Mouse (Mus musculus) embryonic facial prominence, embryonic 14.5 days (tissue): ENCODE data around the gene Phactr4. TPM values are rescaled to one million over a fixed set of nuclear protein-coding genes. Genes with fewer than 3 reads are reported as not detected.

ENCODE experiments used
- ATAC-seq: fragments of 200-750 bp; cut with Nextera tagmentation; 2 replicates; pipeline ENCODE4 v1.8.0; 2017; ENCODE audit warnings: low read depth, moderate number of reproducible peaks, moderate TSS enrichment
- DNase-seq: peaks from one replicate; pipeline ENCODE4 v3.0.0-alpha.2; 2015; ENCODE audit warnings: low spot score
- H3K27ac ChIP-seq: fragments of 300-500 bp; sonication (generic); replicated peaks from 2 replicates; pipeline ENCODE4 v1.5.1; 2014; ENCODE audit warnings: low read depth, mild to moderate bottlenecking, low read length, moderate library complexity
- H3K27me3 ChIP-seq: fragments of 300-500 bp; sonication (generic); replicated peaks from 2 replicates; pipeline ENCODE4 v1.6.1; 2014; ENCODE audit warnings: low read length; ENCODE audit not compliant: control insufficient read depth, insufficient read depth
- H3K36me3 ChIP-seq: fragments of 300-500 bp; sonication (generic); 2 replicates; pipeline ENCODE4 v1.6.1; 2014; ENCODE audit warnings: low read length, mixed read lengths; ENCODE audit not compliant: control insufficient read depth, insufficient read depth
- H3K4me1 ChIP-seq: fragments of 300-500 bp; sonication (generic); 2 replicates; pipeline ENCODE4 v1.6.1; 2014; ENCODE audit warnings: antibody characterized with exemption, low read length; ENCODE audit not compliant: control insufficient read depth, insufficient read depth
- H3K4me2 ChIP-seq: fragments of 300-500 bp; sonication (generic); 2 replicates; pipeline ENCODE4 v1.6.1; 2014; ENCODE audit warnings: low read depth, mild to moderate bottlenecking, low read length, moderate library complexity, mixed read lengths
- H3K4me3 ChIP-seq: fragments of 300-500 bp; sonication (generic); 2 replicates; pipeline ENCODE4 v1.5.1; 2014; ENCODE audit warnings: low read depth, mild to moderate bottlenecking, low read length
- H3K9ac ChIP-seq: fragments of 300-500 bp; sonication (generic); 2 replicates; pipeline ENCODE4 v1.6.1; 2014; ENCODE audit warnings: low read depth, mild to moderate bottlenecking, low read length, moderate library complexity, mixed read lengths
- H3K9me3 ChIP-seq: fragments of 300-500 bp; sonication (generic); 2 replicates; pipeline ENCODE4 v1.6.1; 2016; ENCODE audit warnings: low read length; ENCODE audit not compliant: control insufficient read depth
- WGBS: fragments of 180-500 bp; shearing (Covaris S2); extraction: QIAGEN DNeasy Blood & Tissue Kit; methylation state at CpG from one replicate; pipeline ENCODE4 v1.1.7; 2014; 5-methylcytosine and 5-hydroxymethylcytosine counted together
- polyA plus RNA-seq: library from polyadenylated mRNA; unstranded; fragments of >200 nt; fragmentation: Nextera tagmentation; extraction: Ambion mirVana; gene quantifications from 2 replicates; pipeline ENCODE4 v1.2.1, GENCODE M21; 2014

Phactr4 gene
- polyA plus RNA-seq, 1 experiment from 2014 or later = 18.2 TPM

DNA sequence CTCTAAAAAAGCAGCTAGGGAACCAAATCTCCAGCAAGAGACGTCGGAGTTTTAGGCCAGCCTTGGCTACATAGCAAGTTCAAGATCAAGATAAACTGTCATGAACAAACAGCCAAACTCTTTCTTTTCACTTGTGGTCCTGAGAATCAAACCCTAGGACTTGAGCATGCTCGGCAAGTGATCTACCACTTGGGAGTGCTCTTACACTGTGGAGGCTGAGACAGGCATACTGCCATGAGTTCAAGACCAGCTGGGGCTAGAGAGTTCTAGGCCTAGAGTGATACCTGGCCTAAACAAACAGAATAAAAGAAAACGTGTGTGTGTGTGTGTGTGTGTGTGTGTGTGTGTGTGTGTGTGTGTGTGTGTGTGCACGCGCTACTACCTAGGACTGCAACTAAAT lies 31.9 kb upstream of the Phactr4 start:
- no peak for ATAC-seq
- no peak overlapping the region for H3K9ac ChIP-seq

DNA sequence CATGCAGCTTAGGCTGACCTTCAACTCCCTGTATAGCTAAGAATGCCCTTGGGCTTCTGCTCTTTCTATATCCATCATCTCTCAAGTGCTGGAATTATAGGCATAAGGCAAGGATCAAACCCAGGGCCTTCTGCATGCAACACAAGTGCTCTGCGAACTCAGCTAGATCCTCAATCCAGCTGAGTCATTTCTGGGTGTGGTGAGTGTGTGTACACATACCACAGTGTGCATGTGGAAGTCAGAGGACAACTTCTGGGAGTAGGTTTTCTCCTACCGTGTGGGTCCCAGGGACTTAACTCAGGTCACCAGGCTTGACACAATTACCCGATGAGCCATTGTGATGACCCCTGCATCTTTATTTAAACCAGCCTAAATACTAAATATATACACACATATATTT lies 27.5 kb upstream of the Phactr4 start:
- DNase-seq (no peak), ATAC-seq (no peak)
- Histone ChIP-seq H3K9ac (no peak overlapping the region), H3K4me2 (no peak overlapping the region), H3K4me1 (no peaks in the 10 kb centered on the region), H3K36me3 (no peaks in the 10 kb centered on the region), H3K9me3 (no peaks in the 10 kb centered on the region), H3K4me3 (no peak overlapping the region), H3K27me3 (no peaks in the 10 kb centered on the region), H3K27ac (no peak overlapping the region)
- 77% methylated on average over 3 of the region's 3 CpGs for WGBS

More for the DNA sequence above, 31.9 kb upstream of the Phactr4 start:
- Histone ChIP-seq H3K4me1 (no peaks in the 10 kb centered on the region), H3K36me3 (peaks cover 26% of the 10 kb centered on the region), H3K4me3 (no peak overlapping the region), H3K4me2 (no peak overlapping the region), H3K27ac (no peak overlapping the region), H3K9me3 (no peaks in the 10 kb centered on the region), H3K27me3 (no peaks in the 10 kb centered on the region)
- DNase-seq = no peak
- WGBS = 82% methylated on average over 6 of the region's 6 CpGs

DNA sequence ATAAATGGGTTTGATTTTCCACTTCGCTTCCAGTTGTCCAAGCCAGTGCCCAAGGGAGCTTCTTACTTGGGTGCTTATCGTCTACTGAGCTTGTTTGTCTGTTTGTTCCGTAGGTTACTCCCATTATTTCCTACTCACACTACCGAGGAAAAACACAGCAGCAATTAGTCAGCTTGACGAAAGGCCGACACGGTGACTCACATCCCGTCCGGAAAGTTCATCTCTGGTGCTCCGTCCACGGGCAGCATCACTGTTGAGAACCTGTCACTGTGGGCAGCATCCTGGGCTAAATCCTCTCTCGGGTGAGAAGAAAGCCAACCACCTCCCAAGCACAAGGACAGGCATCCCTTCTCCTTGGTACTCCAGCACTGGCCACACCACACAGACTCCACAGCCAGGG lies 23.8 kb upstream of the Phactr4 start:
- Histone ChIP-seq H3K4me3 (no peak overlapping the region), H3K27ac (no peak overlapping the region)
- 77% methylated on average over 12 of the region's 12 CpGs for WGBS

DNA sequence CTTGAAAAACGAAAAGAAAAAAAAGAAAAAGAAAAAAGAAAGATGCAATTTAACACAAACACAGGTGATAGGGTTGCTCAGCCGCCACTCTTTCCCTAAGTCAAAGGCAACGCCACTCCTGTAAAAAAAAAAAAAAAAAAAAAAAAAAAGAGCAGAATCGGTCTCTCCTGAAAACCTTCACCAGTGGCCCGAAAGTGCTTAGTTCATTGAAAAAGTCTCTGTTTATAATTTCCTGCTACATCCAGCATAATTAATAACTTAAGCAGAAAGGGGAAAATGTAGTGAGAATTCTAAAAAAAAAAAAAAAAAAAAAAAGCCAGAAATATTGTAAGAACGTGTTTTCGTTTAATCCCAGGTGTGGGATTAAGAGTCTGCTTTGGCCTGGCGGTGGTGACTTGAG lies 22.2 kb upstream of the Phactr4 start:
- ATAC-seq (no peak), DNase-seq (no peak)
- Histone ChIP-seq H3K27me3 (no peaks in the 10 kb centered on the region), H3K27ac (no peak overlapping the region), H3K9me3 (0 out of 2 replicates have a peak, but pooled peaks cover 5% of the 10 kb centered on the region), H3K36me3 (no peaks in the 10 kb centered on the region), H3K4me1 (no peaks in the 10 kb centered on the region), H3K4me2 (no peak overlapping the region), H3K4me3 (no peak overlapping the region), H3K9ac (no peak overlapping the region)
- 81% methylated on average over 8 of the region's 8 CpGs for WGBS

More for the DNA sequence above, 23.8 kb upstream of the Phactr4 start:
- Histone ChIP-seq H3K4me2 (no peak overlapping the region), H3K27me3 (no peaks in the 10 kb centered on the region), H3K36me3 (no peaks in the 10 kb centered on the region), H3K4me1 (no peaks in the 10 kb centered on the region), H3K9me3 (0 out of 2 replicates have a peak, but pooled peaks cover 5% of the 10 kb centered on the region), H3K9ac (no peak overlapping the region)
- no peak for ATAC-seq
- no peak for DNase-seq

DNA sequence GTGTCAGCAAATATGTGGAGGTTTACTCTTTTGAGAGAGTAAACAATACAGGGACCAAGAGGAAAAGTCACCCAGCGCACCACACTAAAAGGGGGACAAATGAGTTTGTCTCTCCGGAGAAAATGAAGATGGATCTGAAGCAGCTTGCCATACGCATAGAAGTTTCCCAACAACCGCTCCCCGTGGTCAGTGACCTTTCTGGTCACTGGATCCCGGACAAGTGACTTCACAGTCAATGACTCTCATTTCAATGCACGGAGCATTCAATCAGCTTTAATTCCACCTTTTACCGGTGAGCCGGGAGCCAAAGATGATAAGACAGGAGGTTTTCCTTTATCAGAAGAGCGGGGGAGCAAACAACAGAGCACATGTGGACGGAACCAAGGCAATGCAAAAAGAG lies 15.6 kb upstream of the Phactr4 start:
- ATAC-seq = no peak
- H3K27me3 ChIP-seq = no peaks in the 10 kb centered on the region
- no peak overlapping the region for H3K4me2 ChIP-seq
- 0 out of 2 replicates have a peak, but pooled peaks cover under 1% of the 10 kb centered on the region for H3K9me3 ChIP-seq
- H3K4me3 ChIP-seq = no peak overlapping the region
- H3K4me1 ChIP-seq = no peaks in the 10 kb centered on the region
- no peak overlapping the region for H3K9ac ChIP-seq
- no peak for DNase-seq
- H3K27ac ChIP-seq = no peak overlapping the region
- 50% methylated on average over 11 of the region's 11 CpGs for WGBS
- no peaks in the 10 kb centered on the region for H3K36me3 ChIP-seq

DNA sequence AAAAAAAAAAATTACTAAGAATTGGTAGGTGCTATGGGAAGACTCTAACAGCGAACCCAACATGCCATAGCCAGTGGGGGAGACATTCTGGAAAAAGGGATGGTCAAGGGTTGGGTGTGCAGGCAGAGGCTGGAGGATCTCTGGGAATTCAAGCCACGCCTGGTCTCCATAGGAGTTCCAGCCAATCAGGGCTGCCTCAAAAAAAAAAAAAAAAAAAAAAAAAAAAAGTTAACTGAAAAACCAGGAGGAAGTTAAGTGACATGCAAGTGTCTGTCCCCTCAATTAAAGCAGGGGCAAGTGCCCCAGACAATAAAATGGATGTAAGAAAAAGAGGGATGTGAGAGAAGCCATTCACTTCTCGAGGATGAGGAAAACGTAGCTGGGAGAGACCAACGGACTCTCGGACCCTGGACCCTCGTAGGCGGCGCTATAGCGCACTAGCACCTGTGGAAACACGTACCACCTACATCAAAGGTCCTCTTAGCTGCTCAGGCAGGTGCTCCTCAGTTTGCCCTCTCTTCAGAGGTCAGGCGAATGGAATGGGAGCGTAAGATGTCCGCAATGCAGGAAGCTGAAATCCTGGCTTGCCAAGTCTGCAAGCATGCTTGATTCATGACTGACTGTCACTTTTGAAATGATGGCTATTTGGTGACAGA lies 10.6 kb upstream of the Phactr4 start:
- H3K9me3 ChIP-seq = no peaks in the 10 kb centered on the region
- H3K36me3 ChIP-seq = no peaks in the 10 kb centered on the region
- peak overlapping the region; percentile 27; the same call in 1 of the 2 replicates for H3K4me2 ChIP-seq
- no peaks in the 10 kb centered on the region for H3K4me1 ChIP-seq
- 17% methylated on average over 14 of the region's 14 CpGs for WGBS
- ATAC-seq = no peak
- H3K9ac ChIP-seq = 0 out of 2 replicates have a peak overlapping the region, but pooled peaks have one; percentile 16
- H3K27me3 ChIP-seq = no peaks in the 10 kb centered on the region
- H3K27ac ChIP-seq = no peak overlapping the region
- DNase-seq = no peak
- no peak overlapping the region for H3K4me3 ChIP-seq

DNA sequence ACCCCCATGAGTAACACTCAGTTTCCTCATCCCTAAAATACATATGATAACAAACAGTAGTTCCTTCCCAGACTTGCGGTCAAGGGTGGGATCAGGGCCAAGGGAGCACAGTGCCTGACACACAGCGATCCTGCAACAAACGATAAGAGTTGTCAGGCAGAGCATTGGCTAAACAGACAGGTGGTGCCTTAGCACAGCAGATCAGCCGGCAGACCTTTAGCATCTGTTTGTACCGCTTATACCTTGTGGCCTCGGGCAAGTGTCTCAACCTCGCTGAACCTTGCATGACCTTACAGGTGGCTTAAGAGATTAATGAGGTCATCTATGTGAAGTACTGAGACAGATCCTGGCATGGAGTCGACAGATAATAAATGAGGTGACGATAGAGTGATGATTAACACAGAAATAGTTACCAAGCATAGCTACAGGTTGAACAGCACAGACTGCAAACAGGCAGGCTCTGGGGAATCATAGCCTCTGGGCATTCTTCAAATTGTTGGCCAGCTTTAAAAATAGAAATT lies 5.8 kb upstream of the Phactr4 start:
- Histone ChIP-seq H3K4me1 (no peaks in the 10 kb centered on the region), H3K4me3 (no peak overlapping the region), H3K36me3 (no peaks in the 10 kb centered on the region), H3K4me2 (no peak overlapping the region), H3K9me3 (no peaks in the 10 kb centered on the region), H3K27me3 (no peaks in the 10 kb centered on the region), H3K27ac (no peak overlapping the region), H3K9ac (no peak overlapping the region)
- WGBS = 42% methylated on average over 9 of the region's 9 CpGs
- ATAC-seq = no peak
- no peak for DNase-seq

DNA sequence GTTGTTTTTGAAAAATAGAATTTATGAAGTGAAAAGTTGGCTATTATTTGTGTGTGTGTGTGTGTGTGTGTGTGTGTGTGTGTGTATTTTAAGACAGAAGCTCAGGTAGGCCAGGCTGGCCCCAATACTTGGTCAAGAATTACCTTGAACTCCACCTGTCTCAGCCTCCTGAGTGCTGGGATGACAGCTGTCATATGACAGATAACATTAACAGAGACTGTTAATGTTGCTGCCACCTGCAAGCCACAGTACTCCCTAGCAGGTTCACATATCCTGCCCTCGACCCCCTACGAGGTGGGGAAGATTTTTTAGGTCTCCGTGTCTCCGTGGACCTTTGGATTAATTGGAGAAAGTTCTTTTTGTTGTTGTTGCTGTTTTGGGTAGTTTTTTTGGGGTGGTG lies 5.2 kb upstream of the Phactr4 start:
- Histone ChIP-seq H3K4me1 (no peaks in the 10 kb centered on the region), H3K4me2 (no peak overlapping the region), H3K4me3 (no peak overlapping the region), H3K27me3 (no peaks in the 10 kb centered on the region), H3K27ac (no peak overlapping the region), H3K9me3 (no peaks in the 10 kb centered on the region), H3K36me3 (no peaks in the 10 kb centered on the region), H3K9ac (no peak overlapping the region)
- 66% methylated on average over 4 of the region's 4 CpGs for WGBS
- DNase-seq (no peak), ATAC-seq (no peak)

DNA sequence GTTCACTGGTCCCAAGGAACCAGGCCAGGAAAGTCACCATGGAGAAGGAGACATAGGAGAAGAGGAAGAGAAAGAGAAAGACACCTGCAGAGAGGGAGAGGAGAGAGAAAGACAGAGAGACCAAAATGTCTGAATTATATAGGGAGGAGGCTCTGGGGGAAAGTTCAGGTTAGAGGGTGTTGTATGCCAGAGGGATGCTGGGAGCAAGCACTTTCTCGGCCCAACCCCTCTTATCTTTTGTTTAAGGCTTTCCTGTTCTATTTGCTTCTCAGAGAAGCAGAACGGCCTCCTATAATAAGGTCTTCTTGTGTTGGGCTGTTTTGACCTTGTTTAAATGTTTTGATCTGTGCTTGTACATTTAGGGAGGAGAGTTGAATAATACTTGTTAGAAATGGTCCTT lies 3.7 kb upstream of the Phactr4 start:
- H3K27ac ChIP-seq = no peak overlapping the region
- no peak overlapping the region for H3K4me3 ChIP-seq
- 59% methylated on average over 2 of the region's 2 CpGs for WGBS
- no peaks in the 10 kb centered on the region for H3K9me3 ChIP-seq
- DNase-seq (no peak), ATAC-seq (no peak)
- H3K4me1 ChIP-seq = peaks cover 2% of the 10 kb centered on the region
- H3K4me2 ChIP-seq = no peak overlapping the region
- H3K27me3 ChIP-seq = no peaks in the 10 kb centered on the region
- no peaks in the 10 kb centered on the region for H3K36me3 ChIP-seq
- H3K9ac ChIP-seq = no peak overlapping the region
